Mouse (Mus musculus): Measurements from ENCODE around the gene Gm973. TPM values are rescaled to one million over a fixed set of nuclear protein-coding genes. Genes with fewer than 3 reads are reported as not detected.
A peak's percentile ranks its signal among the peaks of the same experiment; 100 is the strongest.

Gm973 gene
- polyA plus RNA-seq, 1 experiment: not detected

DNA sequence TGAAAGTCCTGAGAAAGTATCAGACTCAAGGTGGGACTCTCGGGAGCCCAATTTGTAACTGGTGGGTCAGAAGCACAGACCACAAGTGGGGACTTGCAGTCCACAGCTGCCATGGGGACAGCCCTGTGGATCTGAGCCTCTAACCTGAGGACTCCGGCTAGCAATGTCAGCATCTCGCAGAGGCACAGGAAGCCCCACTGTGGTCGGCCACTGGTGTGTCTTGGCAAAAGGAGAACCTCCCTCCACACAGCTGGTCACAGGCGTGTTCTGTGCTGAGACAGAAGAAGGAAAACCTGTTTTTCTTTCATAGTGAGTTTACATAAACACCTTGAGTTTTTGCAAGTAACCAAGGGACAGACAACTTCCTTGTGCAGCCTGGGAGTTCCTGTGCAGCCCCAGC lies 49.7 kb downstream of the Gm973 start:
- no peaks in the 10 kb centered on the region for H3K36me3 ChIP-seq (ENCODE audit: control insufficient read depth, insufficient read depth)
- no peaks in the 10 kb centered on the region for H3K27me3 ChIP-seq (ENCODE audit: control insufficient read depth, insufficient read depth, insufficient read length)
- H3K79me2 ChIP-seq (ENCODE audit: control insufficient read depth, insufficient read depth): no peaks in the 10 kb centered on the region
- H3ac ChIP-seq (ENCODE audit: control insufficient read depth, insufficient read length, low read depth): no peak overlapping the region
- TF ChIP-seq FOSL1 (IDR thresholded peaks at IDR 0.05; ENCODE audit: insufficient read depth, low read length, poor library complexity, severe bottlenecking) (no peak), MYOD1 (IDR thresholded peaks at IDR 0.05; ENCODE audit: control insufficient read depth, insufficient read length, low read depth) (no peak), CEBPB (IDR thresholded peaks at IDR 0.05; ENCODE audit: low read depth) (no peak), CTCF (IDR thresholded peaks at IDR 0.05; ENCODE audit: control insufficient read depth, insufficient read depth, insufficient read length) (no peak), MYOG (IDR thresholded peaks at IDR 0.05; ENCODE audit: control insufficient read depth, extremely low read depth, insufficient read length) (no peak), MAX (IDR thresholded peaks at IDR 0.05) (no peak), USF1 (IDR thresholded peaks at IDR 0.05; ENCODE audit: low read depth) (no peak)
- H3K79me3 ChIP-seq (ENCODE audit: low read depth): no peaks in the 10 kb centered on the region
- H3K4me3 ChIP-seq (ENCODE audit: insufficient read depth, poor library complexity, severe bottlenecking): no peak overlapping the region

DNA sequence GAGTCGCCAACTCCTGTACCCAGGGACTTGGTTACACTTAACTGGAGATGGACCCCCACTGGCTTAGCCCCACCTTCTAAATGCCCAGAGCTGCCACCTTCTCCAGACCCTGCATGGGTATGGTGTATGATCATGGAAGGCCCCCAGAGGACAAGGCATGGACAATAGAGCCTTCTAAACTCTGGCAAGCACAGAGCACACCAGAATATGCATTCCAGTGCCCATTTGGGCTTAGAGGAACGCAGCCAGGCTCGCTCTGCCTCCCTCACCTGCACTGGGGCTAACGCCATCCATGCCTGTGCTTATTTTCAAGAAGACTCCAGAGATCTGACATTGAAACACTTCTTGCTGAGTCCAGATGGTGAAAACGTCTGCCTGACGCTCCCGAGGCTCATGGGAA lies 50.2 kb downstream of the Gm973 start:
- Histone ChIP-seq H3ac (ENCODE audit: control insufficient read depth, insufficient read length, low read depth) (no peak overlapping the region), H3K79me3 (ENCODE audit: low read depth) (no peaks in the 10 kb centered on the region), H3K27me3 (ENCODE audit: control insufficient read depth, insufficient read depth, insufficient read length) (no peaks in the 10 kb centered on the region), H3K36me3 (ENCODE audit: control insufficient read depth, insufficient read depth) (no peaks in the 10 kb centered on the region), H3K79me2 (ENCODE audit: control insufficient read depth, insufficient read depth) (no peaks in the 10 kb centered on the region), H3K4me3 (ENCODE audit: insufficient read depth, poor library complexity, severe bottlenecking) (no peak overlapping the region)
- TF ChIP-seq MYOD1 (IDR thresholded peaks at IDR 0.05; ENCODE audit: control insufficient read depth, insufficient read length, low read depth): no peak
- TF ChIP-seq MAX (IDR thresholded peaks at IDR 0.05): no peak
- TF ChIP-seq USF1 (IDR thresholded peaks at IDR 0.05; ENCODE audit: low read depth): no peak
- no peak for TF ChIP-seq CEBPB (IDR thresholded peaks at IDR 0.05; ENCODE audit: low read depth)
- TF ChIP-seq CTCF (IDR thresholded peaks at IDR 0.05; ENCODE audit: control insufficient read depth, insufficient read depth, insufficient read length): no peak
- no peak for TF ChIP-seq FOSL1 (IDR thresholded peaks at IDR 0.05; ENCODE audit: insufficient read depth, low read length, poor library complexity, severe bottlenecking)
- TF ChIP-seq MYOG (IDR thresholded peaks at IDR 0.05; ENCODE audit: control insufficient read depth, extremely low read depth, insufficient read length): no peak

DNA sequence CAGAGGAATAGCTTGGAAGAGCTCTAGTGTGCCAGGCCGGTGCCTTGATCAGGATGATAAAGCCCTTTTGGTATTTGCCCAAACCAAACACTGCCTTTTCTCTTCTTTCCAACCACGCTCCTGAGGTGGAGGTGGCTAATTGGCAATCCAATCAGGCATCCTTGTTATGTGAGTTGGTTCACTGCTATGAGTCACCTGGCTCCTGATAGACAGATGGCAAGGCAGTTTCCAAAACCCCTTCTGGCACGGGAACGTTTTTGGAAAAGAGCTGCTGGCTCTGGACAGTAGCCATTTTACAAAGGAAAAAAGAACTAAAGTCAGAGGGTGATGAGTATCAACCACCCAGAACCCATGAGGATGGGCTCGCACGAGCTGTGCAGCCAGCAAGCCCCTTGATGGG lies 50.9 kb downstream of the Gm973 start:
- no peak overlapping the region for H3K4me3 ChIP-seq (ENCODE audit: insufficient read depth, poor library complexity, severe bottlenecking)
- TF ChIP-seq CTCF (IDR thresholded peaks at IDR 0.05; ENCODE audit: control insufficient read depth, insufficient read depth, insufficient read length): no peak
- TF ChIP-seq MAX (IDR thresholded peaks at IDR 0.05): no peak
- peak; percentile 12 for TF ChIP-seq MYOD1 (IDR thresholded peaks at IDR 0.05; ENCODE audit: control insufficient read depth, insufficient read length, low read depth)
- peak; percentile 71 for TF ChIP-seq FOSL1 (IDR thresholded peaks at IDR 0.05; ENCODE audit: insufficient read depth, low read length, poor library complexity, severe bottlenecking)

DNA sequence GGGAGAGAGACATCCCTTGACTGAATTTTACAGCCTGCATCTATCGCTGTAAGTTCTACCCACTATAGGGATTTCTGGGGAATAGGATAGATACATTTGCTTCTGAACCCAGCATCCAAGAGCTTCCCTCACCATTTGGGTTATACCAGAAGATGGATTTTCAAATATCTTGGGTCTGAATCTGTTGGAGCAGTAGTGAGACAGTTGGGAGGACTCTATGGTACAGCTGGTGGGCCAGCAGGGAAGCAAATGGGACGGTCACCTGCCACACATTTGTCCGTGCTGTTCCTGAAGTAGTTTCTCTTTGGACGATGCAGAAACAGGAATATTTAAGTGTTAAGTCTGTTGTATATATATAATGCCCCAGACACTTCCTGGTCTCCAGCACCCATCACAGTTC lies 51.5 kb downstream of the Gm973 start:
- H3K4me3 ChIP-seq (ENCODE audit: insufficient read depth, poor library complexity, severe bottlenecking): no peak overlapping the region
- TF ChIP-seq USF1 (IDR thresholded peaks at IDR 0.05; ENCODE audit: low read depth): no peak
- no peak for TF ChIP-seq CEBPB (IDR thresholded peaks at IDR 0.05; ENCODE audit: low read depth)
- TF ChIP-seq MYOG (IDR thresholded peaks at IDR 0.05; ENCODE audit: control insufficient read depth, extremely low read depth, insufficient read length): no peak
- no peak for TF ChIP-seq MYOD1 (IDR thresholded peaks at IDR 0.05; ENCODE audit: control insufficient read depth, insufficient read length, low read depth)
- no peak for TF ChIP-seq FOSL1 (IDR thresholded peaks at IDR 0.05; ENCODE audit: insufficient read depth, low read length, poor library complexity, severe bottlenecking)
- TF ChIP-seq CTCF (IDR thresholded peaks at IDR 0.05; ENCODE audit: control insufficient read depth, insufficient read depth, insufficient read length): no peak
- TF ChIP-seq MAX (IDR thresholded peaks at IDR 0.05): no peak
- H3ac ChIP-seq (ENCODE audit: control insufficient read depth, insufficient read length, low read depth): no peak overlapping the region
- H3K36me3 ChIP-seq (ENCODE audit: control insufficient read depth, insufficient read depth): no peaks in the 10 kb centered on the region
- H3K79me2 ChIP-seq (ENCODE audit: control insufficient read depth, insufficient read depth): no peaks in the 10 kb centered on the region
- H3K27me3 ChIP-seq (ENCODE audit: control insufficient read depth, insufficient read depth, insufficient read length): no peaks in the 10 kb centered on the region
- no peaks in the 10 kb centered on the region for H3K79me3 ChIP-seq (ENCODE audit: low read depth)

More for the DNA sequence above, 50.9 kb downstream of the Gm973 start:
- Histone ChIP-seq H3K36me3 (ENCODE audit: control insufficient read depth, insufficient read depth) (no peaks in the 10 kb centered on the region), H3K79me2 (ENCODE audit: control insufficient read depth, insufficient read depth) (no peaks in the 10 kb centered on the region), H3K27me3 (ENCODE audit: control insufficient read depth, insufficient read depth, insufficient read length) (no peaks in the 10 kb centered on the region), H3K79me3 (ENCODE audit: low read depth) (no peaks in the 10 kb centered on the region), H3ac (ENCODE audit: control insufficient read depth, insufficient read length, low read depth) (no peak overlapping the region)

DNA sequence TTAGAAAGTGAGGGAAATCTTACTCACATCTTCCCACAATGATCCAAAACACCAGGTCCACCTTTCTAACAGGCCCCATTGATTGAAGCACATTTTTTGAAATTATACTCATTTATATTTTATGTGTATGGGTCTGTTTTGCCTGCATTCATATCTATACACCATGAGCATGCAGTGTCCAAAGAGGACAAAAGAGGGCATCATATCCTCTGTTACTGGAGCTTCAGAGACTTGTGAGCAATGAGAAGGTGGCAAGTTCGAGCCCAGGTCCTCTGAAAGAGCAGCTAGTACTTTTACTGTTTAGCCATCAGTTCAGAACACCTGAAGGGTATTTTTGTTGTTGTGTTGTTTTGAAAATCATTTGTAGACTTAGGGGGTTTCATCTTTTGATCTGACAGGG lies 52.2 kb downstream of the Gm973 start:
- no peaks in the 10 kb centered on the region for H3K27me3 ChIP-seq (ENCODE audit: control insufficient read depth, insufficient read depth, insufficient read length)
- no peak overlapping the region for H3ac ChIP-seq (ENCODE audit: control insufficient read depth, insufficient read length, low read depth)
- H3K4me3 ChIP-seq (ENCODE audit: insufficient read depth, poor library complexity, severe bottlenecking): no peak overlapping the region
- H3K79me2 ChIP-seq (ENCODE audit: control insufficient read depth, insufficient read depth): no peaks in the 10 kb centered on the region
- H3K36me3 ChIP-seq (ENCODE audit: control insufficient read depth, insufficient read depth): no peaks in the 10 kb centered on the region
- no peaks in the 10 kb centered on the region for H3K79me3 ChIP-seq (ENCODE audit: low read depth)
- TF ChIP-seq USF1 (IDR thresholded peaks at IDR 0.05; ENCODE audit: low read depth) (no peak), CEBPB (IDR thresholded peaks at IDR 0.05; ENCODE audit: low read depth) (no peak), MYOG (IDR thresholded peaks at IDR 0.05; ENCODE audit: control insufficient read depth, extremely low read depth, insufficient read length) (no peak), MAX (IDR thresholded peaks at IDR 0.05) (no peak), CTCF (IDR thresholded peaks at IDR 0.05; ENCODE audit: control insufficient read depth, insufficient read depth, insufficient read length) (no peak), FOSL1 (IDR thresholded peaks at IDR 0.05; ENCODE audit: insufficient read depth, low read length, poor library complexity, severe bottlenecking) (no peak), MYOD1 (IDR thresholded peaks at IDR 0.05; ENCODE audit: control insufficient read depth, insufficient read length, low read depth) (no peak)

DNA sequence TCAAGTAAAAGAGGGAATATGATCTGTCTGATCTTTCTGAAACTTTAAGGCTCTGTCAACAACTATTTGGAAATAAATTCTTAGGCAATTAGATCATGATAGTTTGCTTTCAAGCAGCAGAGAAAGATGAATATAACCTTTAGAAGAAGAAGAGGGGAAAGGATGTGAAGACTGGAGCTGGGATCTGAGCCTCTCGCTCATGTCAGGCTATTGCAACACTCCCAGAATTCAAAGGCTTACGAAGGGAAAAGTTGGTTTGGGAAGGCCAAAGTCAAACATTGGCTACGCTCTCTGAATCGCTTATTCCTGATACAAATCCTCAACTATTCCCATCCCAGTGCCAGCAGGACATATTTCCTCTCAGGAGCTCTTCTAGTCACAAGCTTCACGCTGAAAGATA lies 53.2 kb downstream of the Gm973 start:
- peak; percentile 62 for TF ChIP-seq CEBPB (IDR thresholded peaks at IDR 0.05; ENCODE audit: low read depth)
- no peak for TF ChIP-seq CTCF (IDR thresholded peaks at IDR 0.05; ENCODE audit: control insufficient read depth, insufficient read depth, insufficient read length)
- no peak for TF ChIP-seq MYOG (IDR thresholded peaks at IDR 0.05; ENCODE audit: control insufficient read depth, extremely low read depth, insufficient read length)
- Histone ChIP-seq H3K27me3 (ENCODE audit: control insufficient read depth, insufficient read depth, insufficient read length) (no peaks in the 10 kb centered on the region), H3K79me2 (ENCODE audit: control insufficient read depth, insufficient read depth) (no peaks in the 10 kb centered on the region), H3K79me3 (ENCODE audit: low read depth) (no peaks in the 10 kb centered on the region), H3K36me3 (ENCODE audit: control insufficient read depth, insufficient read depth) (no peaks in the 10 kb centered on the region), H3ac (ENCODE audit: control insufficient read depth, insufficient read length, low read depth) (no peak overlapping the region), H3K4me3 (ENCODE audit: insufficient read depth, poor library complexity, severe bottlenecking) (no peak overlapping the region)

Measured in C2C12 (cell line).